Comparison of ENCODE assay signal across 8 mouse cellular contexts in genomic region chr9:101075694-101076093, GRCm38 (mm10). TPM values are rescaled to one million over a fixed set of nuclear protein-coding genes. Genes with fewer than 3 reads are reported as not detected.
DNase-seq lines count a peak whose midpoint lies in the region; ATAC-seq and TF ChIP-seq lines count a peak whose summit lies in the region.

No protein-coding gene starts in this region.

- H3K4me3 ChIP-seq in heart, adult 2 months: peak overlapping the region; percentile 70
- peak overlapping the region; percentile 84 for H3K4me3 ChIP-seq in ES-Bruce4 (ENCODE audit: low read depth, low read length)
- peak overlapping the region; percentile 99 for H3K4me3 ChIP-seq in heart, embryonic 15.5 days
- peak overlapping the region; percentile 78 for H3K4me3 ChIP-seq in liver, embryonic 16.5 days (ENCODE audit: low read depth, low read length)

- peaks cover 5% of the 10 kb centered on the region for H3K79me2 ChIP-seq in heart, adult 2 months (replicated peaks; ENCODE audit: control insufficient read depth, insufficient read depth, low read length)

- H3K9me3 ChIP-seq in ES-Bruce4 (replicated peaks; ENCODE audit: control insufficient read depth, insufficient read depth, low read length, poor library complexity, severe bottlenecking): no peaks in the 10 kb centered on the region
- H3K9me3 ChIP-seq in heart, embryonic 15.5 days (replicated peaks): no peaks in the 10 kb centered on the region
- H3K9me3 ChIP-seq in liver, embryonic 16.5 days (replicated peaks; ENCODE audit: control insufficient read depth, low read length): no peaks in the 10 kb centered on the region

- no peak for TF ChIP-seq EP300 in heart, adult 2 months (IDR thresholded peaks at IDR 0.05; ENCODE audit: insufficient read depth, low read depth, low read length)
- TF ChIP-seq EP300 in ES-Bruce4 (IDR thresholded peaks at IDR 0.05; ENCODE audit: insufficient read depth, low read depth, low read length): no peak

- H3K9ac ChIP-seq in heart, adult 2 months (ENCODE audit: low read depth, low read length): peak overlapping the region; percentile 100
- peak overlapping the region; percentile 96 for H3K9ac ChIP-seq in ES-Bruce4 (ENCODE audit: low read depth, poor library complexity, severe bottlenecking)
- H3K9ac ChIP-seq in heart, embryonic 15.5 days: peak overlapping the region; percentile 100
- peak overlapping the region; percentile 98 for H3K9ac ChIP-seq in liver, embryonic 16.5 days (ENCODE audit: low read depth, low read length)

- under 1% methylated on average over 8 of the region's 8 CpGs for whole genome bisulfite sequencing in heart, adult 2 months
- WGBS in heart, embryonic 15.5 days: 0% methylated on average over 8 of the region's 8 CpGs
- under 1% methylated on average over 8 of the region's 8 CpGs for WGBS in liver, embryonic 16.5 days (ENCODE audit: insufficient replicate concordance)

- peaks cover 22% of the 10 kb centered on the region for H3K36me3 ChIP-seq in heart, adult 2 months (ENCODE audit: control insufficient read depth, insufficient read depth, low read length)
- peaks cover 2% of the 10 kb centered on the region; the same call in 1 of the 2 replicates for H3K36me3 ChIP-seq in ES-Bruce4 (ENCODE audit: control insufficient read depth, insufficient read depth, low read length, poor library complexity, severe bottlenecking)
- no peaks in the 10 kb centered on the region for H3K36me3 ChIP-seq in heart, embryonic 15.5 days
- H3K36me3 ChIP-seq in liver, embryonic 16.5 days (ENCODE audit: control insufficient read depth, insufficient read depth): no peaks in the 10 kb centered on the region

- no peak for ATAC-seq in heart, embryonic 15.5 days (replicated peaks; ENCODE audit: insufficient number of reproducible peaks, insufficient read depth, low FRiP score, low read depth)
- no peak for ATAC-seq in liver, embryonic 16.5 days (ENCODE audit: low read depth)

- no peak for DNase-seq in heart, adult 2 months
- DNase-seq in heart, adult 9 months (ENCODE audit: low spot score in 2 of 2): no peak
- no peak for DNase-seq in gastrocnemius, adult 18-20 months (ENCODE audit: low spot score)
- DNase-seq in ovary, adult 18-20 months (ENCODE audit: low spot score): no peak
- no peak for DNase-seq in B cell, adult 2 months

- H3K27ac ChIP-seq in heart, adult 2 months: peak overlapping the region; percentile 100
- no peak overlapping the region for H3K27ac ChIP-seq in ES-Bruce4 (ENCODE audit: insufficient read depth, low read length)
- peak overlapping the region; percentile 100; the same call in 1 of the 2 replicates for H3K27ac ChIP-seq in heart, embryonic 15.5 days
- peak overlapping the region; percentile 99 for H3K27ac ChIP-seq in liver, embryonic 16.5 days (ENCODE audit: low read length)

- TF ChIP-seq CTCF in heart, adult 2 months (IDR thresholded peaks at IDR 0.05): no peak
- no peak for TF ChIP-seq CTCF in ES-Bruce4 (IDR thresholded peaks at IDR 0.05; ENCODE audit: low read depth, low read length)

- intact Hi-C loops in heart, adult 2 months (cut with DNase I): loop anchor here (5.0 kb wide), 3 partner anchors 37 to 177 kb away; partner anchors contain the start of gene Ppp2r3a

- H3K4me1 ChIP-seq in heart, adult 2 months (ENCODE audit: control insufficient read depth, insufficient read depth, low read length): peaks cover 14% of the 10 kb centered on the region
- H3K4me1 ChIP-seq in ES-Bruce4 (ENCODE audit: control insufficient read depth, insufficient read depth, low read length): no peaks in the 10 kb centered on the region
- peaks cover 31% of the 10 kb centered on the region for H3K4me1 ChIP-seq in heart, embryonic 15.5 days (replicated peaks)
- peaks cover 27% of the 10 kb centered on the region for H3K4me1 ChIP-seq in liver, embryonic 16.5 days (ENCODE audit: control insufficient read depth, low read depth, low read length)

- no peaks in the 10 kb centered on the region for H3K27me3 ChIP-seq in heart, adult 2 months (ENCODE audit: control insufficient read depth, insufficient read depth, low read length)
- H3K27me3 ChIP-seq in ES-Bruce4 (ENCODE audit: control insufficient read depth, insufficient read depth, low read length, poor library complexity, severe bottlenecking): no peaks in the 10 kb centered on the region
- no peaks in the 10 kb centered on the region for H3K27me3 ChIP-seq in heart, embryonic 15.5 days
- no peaks in the 10 kb centered on the region for H3K27me3 ChIP-seq in liver, embryonic 16.5 days (ENCODE audit: control insufficient read depth, insufficient read depth, low read depth, low read length)

- no peak for TF ChIP-seq POLR2A in heart, adult 2 months (IDR thresholded peaks at IDR 0.05; ENCODE audit: insufficient read depth, low read depth, low read length)
- TF ChIP-seq POLR2A in ES-Bruce4 (IDR thresholded peaks at IDR 0.05; ENCODE audit: insufficient read depth, low read length): no peak

- peak overlapping the region; percentile 77 for H3K4me2 ChIP-seq in heart, embryonic 15.5 days
- H3K4me2 ChIP-seq in liver, embryonic 16.5 days (ENCODE audit: low read depth, low read length): peak overlapping the region; percentile 93

RNA-seq across cellular contexts. Expression of gene Msl2, which starts 1.8 kb away (rescaled TPM):
- 10 to 100 TPM; 33.5 to 35.9 TPM for total RNA-seq in heart, adult 2 months (2021)
- polyA plus RNA-seq in heart, adult 2 months (2012; rRNA removed): 10.8 and 16.4 TPM in 2 replicates
- 42.4 and 46.1 TPM in 2 replicates for polyA plus RNA-seq in ES-Bruce4 (2011; ENCODE audit: insufficient read depth, insufficient read length, low read depth, missing spikeins)
- polyA plus RNA-seq in heart, embryonic 15.5 days (2015; fragmentation: Nextera tagmentation; extraction: Ambion mirVana): 3.4 and 3.6 TPM in 2 replicates
- 1.6 and 1.7 TPM in 2 replicates for polyA plus RNA-seq in liver, embryonic 16.5 days (2015; fragmentation: Nextera tagmentation; extraction: Ambion mirVana)
- 10 to 100 TPM; 26.3 to 27.5 TPM for total RNA-seq in gastrocnemius, adult 18-20 months (2021)

RNA-seq across cellular contexts. Expression of gene Pccb, which starts 41.0 kb away (rescaled TPM):
- 100 to 1,000 TPM in 1 of 2 experiments, 10 to 100 TPM in 1; 87.3 to 109 TPM for total RNA-seq in heart, adult 2 months (2021)
- polyA plus RNA-seq in heart, adult 2 months (2012; rRNA removed): 117 and 163 TPM in 2 replicates
- 16.1 and 17.8 TPM in 2 replicates for polyA plus RNA-seq in ES-Bruce4 (2011; ENCODE audit: insufficient read depth, insufficient read length, low read depth, missing spikeins)
- polyA plus RNA-seq in heart, embryonic 15.5 days (2015; fragmentation: Nextera tagmentation; extraction: Ambion mirVana): 22.3 and 23.0 TPM in 2 replicates
- polyA plus RNA-seq in liver, embryonic 16.5 days (2015; fragmentation: Nextera tagmentation; extraction: Ambion mirVana): 8.8 TPM in 2 replicates
- 10 to 100 TPM; 58.9 to 62.4 TPM for total RNA-seq in gastrocnemius, adult 18-20 months (2021)
